Mouse (Mus musculus): ENCODE results near the gene Lrp4.

DNA sequence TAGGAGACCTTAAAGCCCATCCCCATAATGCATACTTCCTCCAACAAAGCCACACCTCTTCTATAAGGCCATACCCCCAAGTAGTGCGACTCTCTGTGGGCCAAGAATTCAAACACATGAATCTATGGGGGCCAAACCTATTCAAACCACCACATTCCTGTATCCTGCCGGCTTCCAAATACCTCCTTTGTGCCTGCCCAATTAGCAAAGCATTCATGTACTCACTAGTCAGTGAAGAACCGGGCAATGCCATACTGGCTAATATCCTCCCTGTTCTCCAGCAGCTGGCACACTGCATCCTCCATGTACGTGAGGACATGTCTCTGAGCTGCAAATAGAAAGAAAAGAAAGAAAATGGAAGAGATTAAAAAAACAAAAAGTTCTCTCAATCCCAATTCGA, 35.7 kb upstream of the Lrp4 start:
- TF ChIP-seq CTCF (IDR thresholded peaks at IDR 0.05; ENCODE audit: low read depth) (no peak), EP300 (optimal IDR thresholded peaks at IDR 0.05) (no peak)
